In the genomic region with DNA sequence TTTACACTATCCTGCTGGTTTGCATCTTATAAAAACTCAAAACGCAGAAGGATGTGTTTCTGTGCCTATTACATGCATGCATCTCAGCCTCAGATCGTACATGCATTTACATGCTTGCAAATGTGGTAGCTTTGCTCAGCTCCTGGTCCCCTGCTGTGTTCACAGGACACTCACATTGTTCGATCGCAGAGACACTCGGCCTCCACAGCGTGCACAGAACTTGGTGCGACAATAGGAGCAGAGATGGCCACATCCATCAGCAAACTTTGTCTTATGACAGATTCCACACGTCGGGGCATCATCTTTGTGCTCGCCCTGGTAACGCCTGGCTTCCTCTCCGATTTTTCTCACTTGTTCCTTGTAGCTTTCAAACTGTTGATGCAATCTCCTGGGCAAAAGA, we compare ENCODE assay signal across 27 mouse cellular contexts.
DNase-seq lines count a peak whose midpoint lies in the region; ATAC-seq lines count a peak whose summit lies in the region.
"Had no signal": no experiment of that assay in that cellular context is flagged by ENCODE, and none has a peak within 500 bp of the region (broad histone marks: within the 10 kb centered on the region; RNA-seq: fewer than 3 reads in every experiment).

No protein-coding gene starts in this region.

- H3K36me3 ChIP-seq in hindbrain, embryonic 11.5 days (ENCODE audit: control insufficient read depth, insufficient read depth, low read length) = no peaks in the 10 kb centered on the region
- H3K36me3 ChIP-seq in hindbrain, embryonic 16.5 days (ENCODE audit: control insufficient read depth, insufficient read depth, low read length) = no peaks in the 10 kb centered on the region
- H3K36me3 ChIP-seq: embryonic facial prominence, embryonic 13.5 days; forebrain, embryonic 10.5 days; forebrain, embryonic 15.5 days; heart, embryonic 15.5 days; limb, embryonic 10.5 days; limb, embryonic 15.5 days; liver, embryonic 13.5 days; neural tube, embryonic 15.5 days had no signal

- no peak overlapping the region for H3K4me3 ChIP-seq in hindbrain, embryonic 11.5 days (ENCODE audit: low read depth, low read length)
- no peak overlapping the region for H3K4me3 ChIP-seq in hindbrain, embryonic 16.5 days (ENCODE audit: low read length)
- H3K4me3 ChIP-seq: embryonic facial prominence, embryonic 13.5 days; forebrain, embryonic 10.5 days; forebrain, embryonic 15.5 days; heart, embryonic 15.5 days; limb, embryonic 10.5 days; limb, embryonic 15.5 days; liver, embryonic 13.5 days; neural tube, embryonic 15.5 days had no signal

- no peaks in the 10 kb centered on the region for H3K9me3 ChIP-seq in hindbrain, embryonic 11.5 days (ENCODE audit: control insufficient read depth, low read length)
- H3K9me3 ChIP-seq in hindbrain, embryonic 16.5 days (ENCODE audit: control insufficient read depth, low read length) = no peaks in the 10 kb centered on the region
- H3K9me3 ChIP-seq: embryonic facial prominence, embryonic 13.5 days; forebrain, embryonic 10.5 days; forebrain, embryonic 15.5 days; heart, embryonic 15.5 days; limb, embryonic 10.5 days; limb, embryonic 15.5 days; liver, embryonic 13.5 days; neural tube, embryonic 15.5 days had no signal

- peak; percentile 51; the same call in 1 of the 2 replicates for ATAC-seq in hindbrain, embryonic 11.5 days (ENCODE audit: low FRiP score)
- ATAC-seq in hindbrain, embryonic 16.5 days = no peak
- ATAC-seq: forebrain, embryonic 15.5 days; intestine, embryonic 16.5 days; lung, postnatal 0 days had no signal

- no peaks in the 10 kb centered on the region for H3K27me3 ChIP-seq in hindbrain, embryonic 11.5 days (ENCODE audit: control insufficient read depth, insufficient read depth, low read length)
- H3K27me3 ChIP-seq in hindbrain, embryonic 16.5 days (replicated peaks; ENCODE audit: control insufficient read depth, insufficient read depth, low read length) = no peaks in the 10 kb centered on the region
- H3K27me3 ChIP-seq: embryonic facial prominence, embryonic 13.5 days; forebrain, embryonic 15.5 days; heart, embryonic 15.5 days; limb, embryonic 15.5 days; liver, embryonic 13.5 days; neural tube, embryonic 15.5 days had no signal

- H3K4me1 ChIP-seq in hindbrain, embryonic 11.5 days (replicated peaks; ENCODE audit: control insufficient read depth, insufficient read depth, low read length) = no peaks in the 10 kb centered on the region
- no peaks in the 10 kb centered on the region for H3K4me1 ChIP-seq in hindbrain, embryonic 16.5 days (ENCODE audit: control insufficient read depth, insufficient read depth, low read depth, low read length)
- H3K4me1 ChIP-seq: embryonic facial prominence, embryonic 13.5 days; forebrain, embryonic 10.5 days; forebrain, embryonic 15.5 days; heart, embryonic 15.5 days; limb, embryonic 10.5 days; limb, embryonic 15.5 days; liver, embryonic 13.5 days; neural tube, embryonic 15.5 days had no signal

- H3K9ac ChIP-seq in hindbrain, embryonic 11.5 days (ENCODE audit: low read depth, low read length) = no peak overlapping the region
- H3K9ac ChIP-seq in hindbrain, embryonic 16.5 days (ENCODE audit: low read depth, low read length) = no peak overlapping the region
- H3K9ac ChIP-seq: embryonic facial prominence, embryonic 13.5 days; forebrain, embryonic 15.5 days; heart, embryonic 15.5 days; limb, embryonic 15.5 days; liver, embryonic 13.5 days; neural tube, embryonic 15.5 days had no signal

- no peak overlapping the region for H3K4me2 ChIP-seq in hindbrain, embryonic 11.5 days (replicated peaks; ENCODE audit: low read depth, low read length)
- H3K4me2 ChIP-seq in hindbrain, embryonic 16.5 days (ENCODE audit: low read length) = no peak overlapping the region
- H3K4me2 ChIP-seq: embryonic facial prominence, embryonic 13.5 days; forebrain, embryonic 15.5 days; heart, embryonic 15.5 days; limb, embryonic 15.5 days; liver, embryonic 13.5 days; neural tube, embryonic 15.5 days had no signal

- no peak overlapping the region for H3K27ac ChIP-seq in hindbrain, embryonic 11.5 days (ENCODE audit: low read depth, low read length)
- no peak overlapping the region for H3K27ac ChIP-seq in hindbrain, embryonic 16.5 days (ENCODE audit: low read depth, low read length)
- H3K27ac ChIP-seq: embryonic facial prominence, embryonic 13.5 days; forebrain, embryonic 10.5 days; forebrain, embryonic 15.5 days; heart, embryonic 15.5 days; kidney, postnatal 0 days; limb, embryonic 10.5 days; limb, embryonic 15.5 days; liver, embryonic 13.5 days; macrophage; neural tube, embryonic 15.5 days had no signal

- 52% methylated on average over 12 of the region's 12 CpGs for WGBS in hindbrain, embryonic 11.5 days
- 41% methylated on average over 12 of the region's 12 CpGs for whole genome bisulfite sequencing in hindbrain, embryonic 16.5 days

- DNase-seq in hindbrain, embryonic 11.5 days (ENCODE audit: low spot score) = peak; percentile 37
- peak; percentile 10 for DNase-seq in R1 (ENCODE audit: low read depth, low spot score)
- DNase-seq in embryo, embryonic 10.5 days (ENCODE audit: low spot score) = peak; percentile 9
- peak; percentile 6 for DNase-seq in mesoderm, embryonic 11.5 days (ENCODE audit: low read depth, low spot score)
- DNase-seq in right cerebral cortex, adult 18-20 months = no peak
- no peak for DNase-seq in layer of hippocampus, postnatal 25 days (ENCODE audit: extremely low spot score in 1 of 2, low spot score in 1 of 2)
- DNase-seq: adrenal gland, adult 8-10 months; B cell, adult 2 months; cerebellum, adult 2 months; cerebellum, postnatal 14 days; kidney, adult 8-10 months; kidney, postnatal 4 days; liver, embryonic 13.5 days; lung, adult 18-20 months; thymus, postnatal 14 days had no signal

Comparison
In these comparisons a context has a peak if more than half of its experiments do, and no peak if none do; other contexts are left out.
1. DNase-seq: peak in hindbrain, embryonic 11.5 days (single experiment), R1 (single experiment), embryo, embryonic 10.5 days (single experiment) and mesoderm, embryonic 11.5 days (single experiment); none in right cerebral cortex, adult 18-20 months (single experiment) and layer of hippocampus, postnatal 25 days (0 of 2).